Mouse (Mus musculus): ENCODE results near the gene Ippk.

DNA sequence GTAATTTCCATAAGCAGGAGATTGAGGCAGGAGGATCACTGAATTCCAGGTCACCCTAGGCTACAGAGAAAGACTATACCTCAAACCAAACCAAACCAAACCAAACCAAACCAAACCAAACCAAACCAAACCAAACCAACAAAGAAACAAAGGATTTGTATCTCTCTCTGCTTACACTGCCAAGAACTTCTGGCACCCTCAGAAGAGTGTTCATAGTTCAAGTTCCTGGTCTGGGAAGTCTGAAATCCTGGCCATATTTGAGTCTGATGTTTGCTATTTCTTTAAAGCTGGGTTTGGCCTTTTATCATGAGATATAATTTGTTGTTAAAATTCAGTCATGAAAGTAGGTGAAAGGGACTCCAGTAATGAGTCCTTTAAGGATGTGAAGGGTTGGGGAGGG, 13.3 kb upstream of the Ippk start:
- TF ChIP-seq E2F4 (IDR thresholded peaks at IDR 0.05; ENCODE audit: insufficient read depth) (no peak), POLR2A (IDR thresholded peaks at IDR 0.05; ENCODE audit: insufficient read length, low read depth) (no peak), TCF12 (IDR thresholded peaks at IDR 0.05; ENCODE audit: insufficient read depth, poor library complexity, severe bottlenecking) (no peak), POLR2AphosphoS2 (IDR thresholded peaks at IDR 0.05; ENCODE audit: insufficient read length, low read depth) (no peak)

Measured in myocyte (in vitro differentiated cells).